Mouse (Mus musculus) G1E (cell line): ENCODE data around the gene Snx1.

Experiments used
- CTCF ChIP-seq: IDR thresholded peaks from 2 replicates; pipeline ENCODE4 v1.5.1; 2012; ENCODE audit warnings: low read depth, low read length, inconsistent platforms, mixed read lengths
- GATA1 ChIP-seq: IDR thresholded peaks from 2 replicates; pipeline ENCODE4 v1.6.1; 2012; ENCODE audit warnings: borderline replicate concordance, low read length, inconsistent platforms, mixed read lengths
- POLR2AphosphoS5 ChIP-seq: IDR thresholded peaks from 2 replicates; pipeline ENCODE4 v1.6.1; 2012; ENCODE audit warnings: low read depth, low read length, inconsistent platforms; ENCODE audit not compliant: insufficient replicate concordance
- TAL1 ChIP-seq: conservative IDR thresholded peaks from 2 replicates; pipeline ENCODE4 v1.6.1; 2012; ENCODE audit warnings: low read depth, low read length, inconsistent platforms, mixed read lengths

DNA sequence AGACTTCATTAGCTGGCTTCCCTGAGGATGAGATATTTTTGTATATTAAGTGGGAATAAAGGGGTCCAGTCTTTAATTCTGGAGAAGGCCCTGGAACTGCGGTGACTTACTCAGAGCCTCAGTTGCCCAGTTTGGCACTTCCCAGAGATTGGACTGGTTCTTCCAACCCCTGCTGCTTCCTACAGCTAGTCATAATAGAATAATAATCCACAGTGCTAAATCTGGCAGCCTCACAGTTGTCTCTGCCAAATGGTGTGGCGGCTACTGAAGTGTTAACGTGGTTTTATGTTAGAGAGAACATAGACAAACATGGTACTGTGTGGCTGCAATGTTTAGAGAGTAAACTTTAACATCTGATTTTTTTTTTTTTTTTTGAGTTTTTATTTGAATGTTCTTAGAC is 64.7 kb downstream of the Snx1 start:
- no peak for TF ChIP-seq CTCF
- TF ChIP-seq GATA1, result no peak
- TF ChIP-seq TAL1, result no peak
- TF ChIP-seq POLR2AphosphoS5, result no peak
